Mouse (Mus musculus) large intestine, adult 2 months (tissue): ENCODE measurements around the gene Nr1d2. TPM values are rescaled to one million over a fixed set of nuclear protein-coding genes. Genes with fewer than 3 reads are reported as not detected.
"Not testable (repeated sequence)": the region's sequence is repeated elsewhere in the genome, so short reads cannot be mapped to it uniquely, and the experiment has no call there.

Experiments
- DNase-seq: peaks from one replicate; pipeline ENCODE4 v3.0.0-alpha.2; 2012; ENCODE audit warnings: low read depth, low spot score
- WGBS: fragments of 180-500 bp; shearing (Covaris S2); methylation state at CpG from one replicate; pipeline ENCODE4 v1.1.7; 2018; 5-methylcytosine and 5-hydroxymethylcytosine counted together
- polyA plus RNA-seq: library from polyadenylated mRNA; depleted of rRNA; stranded (reverse); fragments of >200 nt; gene quantifications from 2 replicates; pipeline ENCODE4 v1.2.3, GENCODE M21; 2012; rRNA removed

Gene Nr1d2
- polyA plus RNA-seq = 2.0 and 4.1 TPM in 2 replicates

- WGBS = 1% methylated on average over 63 of the region's 66 CpGs
- DNase-seq = peak; percentile 100
These were observed at the start of gene Nr1d2 for GRCm38 (mm10) chr14:18238750-18239731. Gene Nr1d2 (minus strand): TSS chr14:18239127.

DNA sequence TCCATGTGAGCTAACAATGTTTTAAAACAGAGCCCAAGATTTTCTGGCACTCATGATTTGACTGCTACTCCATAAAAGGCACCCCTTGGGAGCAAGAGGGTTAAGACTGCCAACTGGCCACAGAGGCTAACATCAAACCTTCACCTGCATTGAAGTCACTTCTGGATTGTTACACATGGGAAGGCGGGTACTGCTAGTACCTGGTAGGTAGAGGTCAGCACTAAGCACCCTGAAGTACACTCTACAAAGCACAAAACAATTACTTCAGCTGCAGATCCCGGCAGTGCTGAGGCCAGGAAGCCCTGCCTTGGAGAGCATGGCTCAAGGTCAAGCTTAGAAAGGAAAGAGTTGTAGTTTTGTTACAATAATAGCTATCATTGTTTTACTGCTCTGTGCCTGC is 48.5 kb upstream of the Nr1d2 start:
- WGBS = 58% methylated on average over 2 of the region's 2 CpGs
- DNase-seq = no peak

DNA sequence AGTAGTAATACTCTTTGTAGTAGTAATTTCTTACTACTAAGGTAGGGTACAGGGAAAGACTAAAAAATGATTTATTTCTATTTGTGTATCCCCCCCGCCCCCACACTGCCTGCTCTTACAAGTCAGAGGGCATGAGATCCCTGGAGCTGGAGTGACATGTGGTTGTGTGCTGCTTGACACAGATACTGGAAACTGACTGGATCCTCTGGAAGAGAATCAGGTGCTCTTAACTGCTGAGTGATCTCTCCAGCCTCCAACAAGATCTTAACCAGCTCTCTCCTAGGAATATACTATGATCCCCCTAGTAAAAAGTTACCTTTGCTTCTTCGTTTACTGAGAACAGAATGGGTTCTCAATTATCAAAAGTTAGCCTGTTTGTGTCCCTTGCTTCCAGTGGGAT is 47.5 kb upstream of the Nr1d2 start:
- DNase-seq = no peak
- WGBS = 80% methylated on average over 2 of the region's 2 CpGs

DNA sequence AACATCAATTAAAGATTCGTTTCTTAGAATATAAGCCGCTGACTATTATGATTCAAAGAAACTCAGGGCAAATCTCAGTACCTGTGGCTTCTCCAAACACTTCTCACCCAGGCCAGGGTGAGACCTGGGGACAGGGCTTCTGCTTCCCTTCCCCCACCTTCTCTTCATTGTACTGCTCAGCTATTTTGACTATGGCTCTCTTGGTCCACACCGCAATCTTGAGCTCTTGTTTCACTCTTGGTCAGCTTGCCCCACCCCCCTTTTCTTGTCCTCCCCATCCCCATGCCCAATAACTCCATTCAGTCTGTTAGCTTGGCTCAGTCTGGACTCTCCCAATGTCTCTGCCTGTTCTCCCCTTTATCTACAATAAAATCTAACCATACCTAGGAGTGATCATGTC is 46.5 kb upstream of the Nr1d2 start:
- 83% methylated on average over 3 of the region's 3 CpGs for WGBS
- no peak for DNase-seq

GRCm38 (mm10) chr14:18284581-18284980 is 45.7 kb upstream of the Nr1d2 start:
- DNase-seq = no peak
- WGBS = 57% methylated on average over 2 of the region's 2 CpGs

GRCm38 (mm10) chr14:18280375-18280774 is 41.4 kb upstream of the Nr1d2 start:
- DNase-seq = no peak
- 65% methylated on average over 5 of the region's 5 CpGs for WGBS

DNA sequence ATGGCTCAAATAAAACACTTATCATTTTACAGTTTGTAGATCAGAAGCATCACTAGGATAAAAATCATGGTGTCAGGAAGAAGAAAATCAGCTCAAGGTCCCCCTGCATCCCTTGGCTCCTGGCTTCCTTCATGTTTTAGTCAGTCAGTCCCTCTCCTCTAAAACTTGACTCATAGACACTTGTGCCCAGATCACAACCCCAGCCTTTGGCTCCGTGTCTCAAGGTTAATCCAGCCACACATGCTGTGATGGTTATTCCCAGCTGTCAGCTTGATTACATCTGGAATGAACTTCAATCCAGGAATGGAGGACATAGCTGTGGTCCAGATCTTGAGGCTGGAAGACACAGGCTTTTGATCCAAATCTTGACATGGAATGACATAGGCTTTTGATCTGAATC is 35.6 kb upstream of the Nr1d2 start:
- 83% methylated on average over 1 of the region's 1 CpGs for WGBS

GRCm38 (mm10) chr14:18271666-18272065 is 32.7 kb upstream of the Nr1d2 start:
- DNase-seq = no peak
- 4% methylated on average over 7 of the region's 7 CpGs for WGBS

More for the DNA sequence above, 35.6 kb upstream of the Nr1d2 start:
- DNase-seq = no peak

GRCm38 (mm10) chr14:18270529-18271441 is 31.9 kb upstream of the Nr1d2 start, which contains the start of the genes Nkiras1 and Rpl15:
Gene Nkiras1 (plus strand): TSS chr14:18271136.
Gene Rpl15 (minus strand): TSS chr14:18271391.
- WGBS = under 1% methylated on average over 78 of the region's 78 CpGs

GRCm38 (mm10) chr14:18269947-18270528 is 31.1 kb upstream of the Nr1d2 start:
- WGBS = under 1% methylated on average over 24 of the region's 24 CpGs
- not testable (repeated sequence) for DNase-seq

More at GRCm38 (mm10) chr14:18270529-18271441, 31.9 kb upstream of the Nr1d2 start, which contains the start of the genes Nkiras1 and Rpl15:
- peak; percentile 97 for DNase-seq

DNA sequence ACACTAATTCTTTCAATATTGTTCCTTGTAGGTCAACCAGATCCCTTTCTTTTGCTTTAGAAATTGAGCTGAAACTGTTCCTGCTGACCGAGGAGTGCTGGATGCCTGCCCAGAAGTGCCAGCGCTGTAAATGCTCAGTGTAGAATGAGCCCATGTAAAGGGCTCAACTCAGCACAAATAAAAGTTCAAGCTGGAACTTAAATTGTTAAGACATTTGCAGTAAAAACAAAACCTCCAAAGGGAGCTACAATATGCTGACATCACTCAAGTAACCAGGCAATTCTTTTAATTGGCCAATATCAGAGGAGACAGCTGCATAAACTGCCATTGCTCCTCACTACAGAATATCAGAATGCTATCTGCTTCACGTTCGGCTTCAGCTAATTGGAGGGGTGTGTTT is 24.5 kb upstream of the Nr1d2 start:
- no peak for DNase-seq
- WGBS = 14% methylated on average over 4 of the region's 4 CpGs

- WGBS = 96% methylated on average over 3 of the region's 3 CpGs
- no peak for DNase-seq
These were observed 22.3 kb upstream of the Nr1d2 start for GRCm38 (mm10) chr14:18261203-18261602.

DNA sequence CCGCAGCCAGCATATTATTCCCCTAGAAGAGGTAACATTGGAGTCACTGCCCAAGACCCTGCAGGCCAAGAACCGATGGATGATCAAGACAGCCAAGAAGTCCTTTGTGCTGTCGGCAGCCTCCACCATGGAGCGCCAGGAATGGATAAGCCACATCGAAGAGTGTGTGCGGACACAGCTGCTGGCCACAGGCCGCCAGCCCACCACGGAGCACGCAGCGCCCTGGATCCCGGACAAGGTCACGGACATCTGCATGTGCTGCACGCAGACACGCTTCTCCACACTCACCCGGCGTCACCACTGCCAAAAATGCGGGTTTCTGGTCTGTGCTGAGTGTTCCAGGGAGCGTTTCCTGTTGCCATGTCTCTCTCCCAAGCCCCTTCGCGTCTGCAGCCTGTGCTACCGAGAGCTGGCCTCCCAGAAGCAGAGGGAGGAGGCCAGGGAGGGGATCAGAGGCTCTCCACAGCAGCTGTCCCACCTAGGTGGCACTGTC is 3.8 kb upstream of the Nr1d2 start:
- 88% methylated on average over 21 of the region's 21 CpGs for WGBS
- DNase-seq = no peak

- DNase-seq = no peak
- 93% methylated on average over 4 of the region's 4 CpGs for WGBS
These were observed 2.9 kb upstream of the Nr1d2 start for GRCm38 (mm10) chr14:18241786-18242185.

DNA sequence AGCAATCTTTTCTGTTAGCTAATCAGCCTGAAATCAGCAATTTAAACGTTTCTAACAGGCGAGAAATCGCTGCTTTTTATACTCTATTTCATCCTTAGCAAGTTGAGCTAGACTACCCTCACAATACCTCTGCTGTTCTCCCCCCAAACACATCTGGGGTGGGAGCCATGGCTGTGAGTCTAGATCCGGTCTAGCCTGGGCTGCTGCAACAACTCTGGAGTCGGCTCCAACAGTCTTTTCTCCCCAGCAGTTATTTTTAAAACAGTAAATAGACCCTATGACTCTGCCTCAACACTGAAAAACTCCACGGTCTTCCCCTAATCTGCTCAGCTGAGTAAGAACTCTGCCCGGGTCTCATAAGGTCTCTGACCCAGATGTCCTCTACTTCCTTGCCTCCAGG is 1.2 kb upstream of the Nr1d2 start:
- no peak for DNase-seq
- 67% methylated on average over 7 of the region's 7 CpGs for WGBS

DNA sequence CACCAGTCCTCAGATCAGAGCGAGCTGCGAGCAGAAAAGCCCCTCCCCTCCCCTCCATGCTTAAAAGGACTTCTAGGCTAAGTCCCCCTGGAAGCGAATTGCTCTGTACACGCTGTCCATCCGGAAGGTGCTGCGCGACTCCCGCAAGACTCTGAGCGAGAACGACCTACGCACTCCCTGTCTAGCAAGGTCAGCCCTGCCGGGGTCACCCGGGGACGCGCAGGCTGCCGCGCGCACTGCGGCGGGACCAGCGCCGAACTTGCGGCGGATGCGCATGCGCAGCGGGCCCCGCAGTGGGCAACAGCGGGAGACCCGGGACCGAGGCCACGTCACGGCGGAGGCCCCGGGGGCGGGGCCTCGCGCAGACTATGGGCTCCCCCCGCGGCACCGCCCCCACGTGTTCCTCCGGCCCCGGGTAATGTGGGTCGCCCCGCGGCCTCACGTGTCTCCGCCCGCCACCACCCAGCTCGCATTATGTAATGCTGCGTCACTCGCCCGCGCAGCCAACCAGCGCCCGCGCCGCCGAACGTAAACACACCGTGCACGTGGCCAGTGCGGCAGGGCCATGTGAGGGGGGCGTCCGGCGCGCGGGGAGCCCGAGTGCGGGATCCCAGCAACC is 687 bp downstream of the Nr1d2 start:
- WGBS = under 1% methylated on average over 71 of the region's 71 CpGs
- DNase-seq = peak; percentile 65

DNA sequence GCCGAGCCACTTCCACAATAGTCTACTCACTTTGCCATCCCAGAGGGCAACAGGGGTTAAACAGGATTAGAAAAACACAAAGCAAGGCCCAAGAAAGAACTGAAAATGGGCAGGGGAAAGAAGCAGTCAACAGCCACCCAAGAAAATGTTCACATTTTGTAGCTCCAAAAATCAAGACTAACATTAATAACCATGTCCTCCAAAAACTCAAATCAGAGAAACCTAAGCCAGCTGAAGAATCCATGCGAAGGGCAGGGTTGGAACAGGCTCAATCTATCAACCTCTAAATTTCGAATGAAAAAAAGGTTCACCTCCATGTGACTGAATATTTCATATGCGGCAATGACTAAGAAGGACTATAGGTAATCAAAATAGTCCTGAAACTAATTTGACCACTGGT is 1.5 kb downstream of the Nr1d2 start:
- no peak for DNase-seq
- WGBS = 51% methylated on average over 4 of the region's 4 CpGs

- WGBS = 35% methylated on average over 2 of the region's 2 CpGs
- DNase-seq = not testable (repeated sequence)
These were observed 2.3 kb downstream of the Nr1d2 start for GRCm38 (mm10) chr14:18236496-18237235.
